Mouse (Mus musculus): ENCODE measurements at regions not wholly inside any gene's neighbourhood (a gene's known extent, or its start where the extent isn't known, plus 50 kb on each side); places are given as distances from the start of the nearest gene placed in this dataset.

- DNase-seq (ENCODE audit: extremely low spot score), result no peak
Measured at GRCm38 (mm10) chr7:65244936-65245335, 88.6 kb upstream of the Fam189a1 start.

DNA sequence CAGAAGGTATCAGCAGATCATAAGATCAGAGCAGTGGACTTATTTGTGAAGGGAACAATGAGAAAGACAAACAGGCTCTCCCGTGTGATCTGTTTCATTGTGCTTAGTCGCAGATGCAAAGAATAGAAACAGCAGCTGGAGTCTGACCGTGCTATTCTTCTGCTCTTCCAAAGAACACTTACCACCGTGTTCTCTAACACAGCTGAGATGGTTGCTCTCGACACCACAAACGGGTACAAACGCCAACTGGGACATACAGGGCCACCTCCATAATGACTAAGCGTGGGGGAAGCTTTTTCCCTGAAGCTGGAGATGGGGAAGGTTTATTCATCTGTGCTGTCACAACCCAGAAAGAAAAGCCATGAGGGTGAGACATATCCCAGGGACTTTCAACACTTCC is 84.8 kb upstream of the Fam189a1 start:
- DNase-seq (ENCODE audit: extremely low spot score), result no peak

DNA sequence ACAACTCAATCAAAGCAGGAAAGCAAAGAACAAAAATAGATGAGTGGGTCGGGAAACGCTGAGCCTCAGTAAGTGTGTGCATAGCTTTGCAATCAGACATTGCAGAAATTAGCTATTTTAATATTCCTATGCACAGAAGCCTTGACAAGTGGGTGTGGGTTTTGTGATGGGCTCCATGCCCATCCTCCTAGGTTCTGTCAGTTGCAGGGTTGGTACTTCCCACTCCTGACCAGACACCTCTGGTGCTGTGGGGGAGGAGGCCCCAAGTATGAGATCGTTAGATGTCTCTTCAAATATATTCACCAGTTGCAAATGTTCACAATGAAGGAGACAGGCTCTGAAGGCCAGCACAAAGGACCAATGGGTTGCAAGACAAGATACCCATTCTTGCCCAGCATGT is 79.3 kb upstream of the Fam189a1 start:
- DNase-seq (ENCODE audit: extremely low spot score), result no peak

- no peak for DNase-seq (ENCODE audit: extremely low spot score)
Measured at GRCm38 (mm10) chr7:65233681-65234080, 77.3 kb upstream of the Fam189a1 start.

- no peak for DNase-seq (ENCODE audit: extremely low spot score)
Measured at GRCm38 (mm10) chr7:65229306-65229705, 72.9 kb upstream of the Fam189a1 start.

DNA sequence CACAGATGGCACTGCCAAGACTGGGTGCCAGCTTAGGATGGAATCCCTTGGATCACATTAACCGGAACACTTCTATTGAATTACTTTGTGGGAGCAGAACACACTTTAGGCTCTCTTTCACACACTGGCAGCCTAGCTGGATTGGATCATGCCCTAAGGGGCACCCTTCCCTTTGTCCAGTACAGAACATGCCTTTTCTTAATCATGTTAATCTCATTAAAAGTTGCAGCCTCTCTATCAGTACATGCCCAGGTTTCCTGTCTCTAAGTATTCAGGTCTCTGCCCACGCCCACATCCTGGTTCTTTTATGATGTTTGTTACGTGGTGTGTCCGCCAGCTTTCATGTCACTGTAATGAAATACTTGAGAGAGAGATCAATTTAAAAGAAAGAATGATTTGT is 69.8 kb upstream of the Fam189a1 start:
- no peak for DNase-seq (ENCODE audit: extremely low spot score)

- DNase-seq (ENCODE audit: extremely low spot score), result peak; percentile 9
Measured at GRCm38 (mm10) chr7:65213216-65213925, 57.0 kb upstream of the Fam189a1 start.

GRCm38 (mm10) chr7:65207240-65207639 is 50.9 kb upstream of the Fam189a1 start:
- no peak for DNase-seq (ENCODE audit: extremely low spot score)
